7 mouse cellular contexts compared by ENCODE assay signal in the genomic region with DNA sequence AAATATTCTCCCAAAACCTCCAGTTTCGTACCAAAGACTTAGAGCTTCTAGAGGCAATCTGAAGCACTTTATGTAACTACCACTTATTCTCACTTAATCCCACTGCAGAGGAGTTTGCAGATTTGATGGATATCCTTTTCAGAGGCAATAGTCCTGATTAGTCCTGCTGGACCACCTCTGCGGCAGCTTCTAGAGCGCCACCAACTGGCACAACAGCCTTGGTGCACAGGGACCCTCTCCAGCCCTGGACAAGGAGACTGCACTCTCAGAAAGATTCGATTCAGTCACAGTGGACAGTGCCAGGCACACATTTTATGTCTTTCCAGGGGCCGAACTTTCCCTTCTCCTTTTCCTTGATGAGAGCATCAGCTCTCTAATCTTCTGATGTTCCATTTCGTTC.
A peak's percentile ranks its signal among the peaks of the same experiment; 100 is the strongest.
DNase-seq lines count a peak whose midpoint lies in the region; ATAC-seq and TF ChIP-seq lines count a peak whose summit lies in the region.

No protein-coding gene starts in this region.

- TF ChIP-seq CTCF in brain, embryonic 14.5 days (IDR thresholded peaks at IDR 0.05; ENCODE audit: borderline replicate concordance, extremely low read depth, insufficient read depth, insufficient read length) = peak; percentile 54

- no peaks in the 10 kb centered on the region for H3K4me1 ChIP-seq in hindbrain, embryonic 11.5 days (replicated peaks; ENCODE audit: control insufficient read depth, insufficient read depth, low read length)
- H3K4me1 ChIP-seq in hindbrain, embryonic 16.5 days (ENCODE audit: control insufficient read depth, insufficient read depth, low read depth, low read length) = peaks cover 4% of the 10 kb centered on the region; the same call in 1 of the 2 replicates
- no peaks in the 10 kb centered on the region for H3K4me1 ChIP-seq in neural tube, embryonic 11.5 days (ENCODE audit: control insufficient read depth, insufficient read depth, low read length)
- 0 out of 2 replicates have a peak, but pooled peaks cover 2% of the 10 kb centered on the region for H3K4me1 ChIP-seq in neural tube, embryonic 15.5 days

- TF ChIP-seq POLR2A in brain, embryonic 14.5 days (IDR thresholded peaks at IDR 0.05; ENCODE audit: borderline replicate concordance, extremely low read depth, insufficient read depth, insufficient read length, poor library complexity, severe bottlenecking) = no peak

- H3K9ac ChIP-seq in hindbrain, embryonic 11.5 days (ENCODE audit: low read depth, low read length) = no peak overlapping the region
- H3K9ac ChIP-seq in hindbrain, embryonic 16.5 days (ENCODE audit: low read depth, low read length) = no peak overlapping the region
- H3K9ac ChIP-seq in neural tube, embryonic 11.5 days (ENCODE audit: low read length) = no peak overlapping the region
- H3K9ac ChIP-seq in neural tube, embryonic 15.5 days (replicated peaks) = no peak overlapping the region

- H3K4me2 ChIP-seq in hindbrain, embryonic 11.5 days (replicated peaks; ENCODE audit: low read depth, low read length) = no peak overlapping the region
- no peak overlapping the region for H3K4me2 ChIP-seq in hindbrain, embryonic 16.5 days (ENCODE audit: low read length)
- H3K4me2 ChIP-seq in neural tube, embryonic 11.5 days (ENCODE audit: low read depth) = no peak overlapping the region
- H3K4me2 ChIP-seq in neural tube, embryonic 15.5 days = no peak overlapping the region

- no peak overlapping the region for H3K4me3 ChIP-seq in hindbrain, embryonic 11.5 days (ENCODE audit: low read depth, low read length)
- H3K4me3 ChIP-seq in hindbrain, embryonic 16.5 days (ENCODE audit: low read length) = no peak overlapping the region
- no peak overlapping the region for H3K4me3 ChIP-seq in neural tube, embryonic 11.5 days (ENCODE audit: low read depth, low read length)
- H3K4me3 ChIP-seq in neural tube, embryonic 15.5 days (replicated peaks) = no peak overlapping the region

- no peaks in the 10 kb centered on the region for H3K9me3 ChIP-seq in hindbrain, embryonic 11.5 days (ENCODE audit: control insufficient read depth, low read length)
- H3K9me3 ChIP-seq in hindbrain, embryonic 16.5 days (ENCODE audit: control insufficient read depth, low read length) = no peaks in the 10 kb centered on the region
- no peaks in the 10 kb centered on the region for H3K9me3 ChIP-seq in neural tube, embryonic 11.5 days (ENCODE audit: control insufficient read depth, low read length)
- H3K9me3 ChIP-seq in neural tube, embryonic 15.5 days (replicated peaks) = no peaks in the 10 kb centered on the region

- DNase-seq in hindbrain, embryonic 11.5 days (ENCODE audit: low spot score) = peak; percentile 48
- peak; percentile 33 for DNase-seq in neural tube, embryonic 11.5 days (ENCODE audit: low spot score)
- DNase-seq in brain, embryonic 14.5 days (ENCODE audit: low read depth) = peak; percentile 39
- DNase-seq in retina, postnatal 1 day = peak; percentile 17
- no peak for DNase-seq in thymus, postnatal 4 days

- ATAC-seq in hindbrain, embryonic 11.5 days (ENCODE audit: low FRiP score) = no peak
- no peak for ATAC-seq in hindbrain, embryonic 16.5 days
- ATAC-seq in neural tube, embryonic 11.5 days (ENCODE audit: insufficient read depth, low FRiP score, low TSS enrichment) = no peak
- ATAC-seq in neural tube, embryonic 15.5 days (ENCODE audit: low FRiP score) = no peak

- H3K27me3 ChIP-seq in hindbrain, embryonic 11.5 days (ENCODE audit: control insufficient read depth, insufficient read depth, low read length) = no peaks in the 10 kb centered on the region
- no peaks in the 10 kb centered on the region for H3K27me3 ChIP-seq in hindbrain, embryonic 16.5 days (replicated peaks; ENCODE audit: control insufficient read depth, insufficient read depth, low read length)
- no peaks in the 10 kb centered on the region for H3K27me3 ChIP-seq in neural tube, embryonic 11.5 days (ENCODE audit: control insufficient read depth, insufficient read depth, low read length)
- H3K27me3 ChIP-seq in neural tube, embryonic 15.5 days (replicated peaks) = no peaks in the 10 kb centered on the region

- 66% methylated on average over 6 of the region's 6 CpGs for WGBS in hindbrain, embryonic 11.5 days
- 66% methylated on average over 6 of the region's 6 CpGs for WGBS in hindbrain, embryonic 16.5 days
- 61% methylated on average over 6 of the region's 6 CpGs for WGBS in neural tube, embryonic 11.5 days
- 66% methylated on average over 6 of the region's 6 CpGs for WGBS in neural tube, embryonic 15.5 days

- no peak overlapping the region for H3K27ac ChIP-seq in hindbrain, embryonic 11.5 days (ENCODE audit: low read depth, low read length)
- H3K27ac ChIP-seq in hindbrain, embryonic 16.5 days (ENCODE audit: low read depth, low read length) = no peak overlapping the region
- H3K27ac ChIP-seq in neural tube, embryonic 11.5 days (ENCODE audit: low read depth, low read length) = no peak overlapping the region
- no peak overlapping the region for H3K27ac ChIP-seq in neural tube, embryonic 15.5 days (replicated peaks)

- H3K36me3 ChIP-seq in hindbrain, embryonic 11.5 days (ENCODE audit: control insufficient read depth, insufficient read depth, low read length) = no peaks in the 10 kb centered on the region
- no peaks in the 10 kb centered on the region for H3K36me3 ChIP-seq in hindbrain, embryonic 16.5 days (ENCODE audit: control insufficient read depth, insufficient read depth, low read length)
- no peaks in the 10 kb centered on the region for H3K36me3 ChIP-seq in neural tube, embryonic 11.5 days (ENCODE audit: control insufficient read depth, insufficient read depth, low read length)
- no peaks in the 10 kb centered on the region for H3K36me3 ChIP-seq in neural tube, embryonic 15.5 days
